ENCODE assay signal across 20 mouse cellular contexts in the genomic region with DNA sequence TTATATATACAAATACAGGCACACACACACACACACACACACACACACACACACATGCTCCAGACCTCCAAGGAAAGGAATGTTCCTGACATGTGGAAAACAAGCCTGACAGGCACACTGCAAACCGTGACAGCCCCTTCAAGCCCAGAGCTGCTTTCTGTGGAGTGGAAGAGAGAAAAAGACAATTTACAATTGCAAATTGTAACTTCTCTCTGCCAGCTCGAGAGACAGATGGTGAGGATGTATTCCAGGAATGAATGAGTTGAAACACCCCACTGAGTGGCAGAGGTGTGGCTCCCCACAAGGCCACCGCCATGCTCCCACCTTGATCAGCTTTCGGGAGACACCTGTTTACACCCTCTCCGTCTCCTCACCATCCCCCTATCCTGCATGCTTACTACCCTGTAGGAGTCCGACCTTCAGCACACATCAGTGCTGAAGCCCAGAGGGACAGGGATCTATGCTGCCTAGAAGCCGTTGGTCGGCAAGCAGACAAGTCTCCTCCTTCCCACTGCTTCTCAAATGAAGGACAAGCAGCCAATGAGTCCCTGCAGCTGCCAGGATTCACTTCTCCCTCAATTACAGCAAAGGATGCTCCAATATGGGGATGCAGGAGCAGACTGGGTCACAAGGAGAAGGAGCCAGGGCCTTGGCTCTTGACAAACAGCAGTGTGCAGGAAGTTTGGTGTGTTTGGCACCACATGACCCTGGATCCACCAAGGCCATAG. TPM values are rescaled to one million over a fixed set of nuclear protein-coding genes. Genes with fewer than 3 reads are reported as not detected.
DNase-seq lines count a peak whose midpoint lies in the region; ATAC-seq lines count a peak whose summit lies in the region.
"Had no signal": no experiment of that assay in that cellular context is flagged by ENCODE, and none has a peak within 500 bp of the region (broad histone marks: within the 10 kb centered on the region; RNA-seq: fewer than 3 reads in every experiment).

No protein-coding gene starts in this region.

- H3K27ac ChIP-seq in forebrain, embryonic 15.5 days (replicated peaks) = peak overlapping the region; percentile 59
- H3K27ac ChIP-seq in forebrain, embryonic 11.5 days (ENCODE audit: low read depth, low read length) = no peak overlapping the region
- H3K27ac ChIP-seq: embryonic facial prominence, embryonic 13.5 days; kidney, postnatal 0 days; limb, embryonic 13.5 days; liver, embryonic 13.5 days had no signal

- H3K4me3 ChIP-seq in forebrain, embryonic 15.5 days = no peak overlapping the region
- no peak overlapping the region for H3K4me3 ChIP-seq in forebrain, embryonic 11.5 days (ENCODE audit: low read depth, low read length)
- H3K4me3 ChIP-seq: embryonic facial prominence, embryonic 13.5 days; limb, embryonic 13.5 days; liver, embryonic 13.5 days; myocyte had no signal

- no peaks in the 10 kb centered on the region for H3K9me3 ChIP-seq in forebrain, embryonic 15.5 days
- H3K9me3 ChIP-seq in forebrain, embryonic 11.5 days (ENCODE audit: control insufficient read depth, low read length) = no peaks in the 10 kb centered on the region
- H3K9me3 ChIP-seq: embryonic facial prominence, embryonic 13.5 days; limb, embryonic 13.5 days; liver, embryonic 13.5 days had no signal

- H3K9ac ChIP-seq in forebrain, embryonic 15.5 days (replicated peaks) = no peak overlapping the region
- H3K9ac ChIP-seq in forebrain, embryonic 11.5 days (ENCODE audit: low read length) = no peak overlapping the region
- H3K9ac ChIP-seq: embryonic facial prominence, embryonic 13.5 days; limb, embryonic 13.5 days; liver, embryonic 13.5 days; lung, embryonic 14.5 days had no signal

- no peaks in the 10 kb centered on the region for H3K27me3 ChIP-seq in forebrain, embryonic 15.5 days
- peaks cover 3% of the 10 kb centered on the region for H3K27me3 ChIP-seq in forebrain, embryonic 11.5 days (ENCODE audit: control insufficient read depth, insufficient read depth, low read length)
- H3K27me3 ChIP-seq: liver, embryonic 13.5 days had no signal

- ATAC-seq in forebrain, embryonic 15.5 days (replicated peaks) = peak; percentile 46; the same call in 1 of the 2 replicates
- no peak for ATAC-seq in forebrain, embryonic 11.5 days (replicated peaks; ENCODE audit: low FRiP score)
- no peak for ATAC-seq in monocyte, adult 5-6 weeks (replicated peaks; ENCODE audit: insufficient number of reproducible peaks, low FRiP score, low TSS enrichment, poor library complexity, severe bottlenecking)

- no peak overlapping the region for H3K4me2 ChIP-seq in forebrain, embryonic 15.5 days (replicated peaks)
- no peak overlapping the region for H3K4me2 ChIP-seq in forebrain, embryonic 11.5 days (ENCODE audit: low read depth, low read length, severe bottlenecking)
- H3K4me2 ChIP-seq: embryonic facial prominence, embryonic 13.5 days; limb, embryonic 13.5 days; liver, embryonic 13.5 days; lung, embryonic 14.5 days had no signal

- H3K36me3 ChIP-seq in forebrain, embryonic 15.5 days = no peaks in the 10 kb centered on the region
- H3K36me3 ChIP-seq in forebrain, embryonic 11.5 days (ENCODE audit: control insufficient read depth, insufficient read depth, low read length) = no peaks in the 10 kb centered on the region
- H3K36me3 ChIP-seq: embryonic facial prominence, embryonic 13.5 days; limb, embryonic 13.5 days; liver, embryonic 13.5 days had no signal

- WGBS in forebrain, embryonic 15.5 days = 41% methylated on average over 8 of the region's 8 CpGs
- 64% methylated on average over 8 of the region's 8 CpGs for WGBS in forebrain, embryonic 11.5 days

- DNase-seq in forebrain, embryonic 11.5 days (ENCODE audit: low spot score) = no peak
- peak; percentile 32 to 64 for DNase-seq in left cerebral cortex, postnatal 25 days (ENCODE audit: low spot score in 2 of 2)
- no peak for DNase-seq in left cerebral cortex, adult 11 months (ENCODE audit: low spot score)
- DNase-seq in right cerebral cortex, postnatal 10 days (ENCODE audit: low spot score in 2 of 2) = peak; percentile 37 to 47
- DNase-seq in right cerebral cortex, postnatal 36 days (ENCODE audit: low spot score in 2 of 2) = no peak
- peak; percentile 33 for DNase-seq in left cerebral cortex, postnatal 4 days
- DNase-seq: B cell, adult 2 months; cerebellum, adult 9-11 months; kidney, adult 18-20 months; liver, embryonic 13.5 days; lung, embryonic 14.5 days; lung, postnatal 36 days; spleen, adult 18-20 months; thymus, postnatal 36 days had no signal

- intact Hi-C loops in left cerebral cortex, postnatal 25 days (cut with DNase I) = no loop called here
- intact Hi-C loops in left cerebral cortex, postnatal 4 days (cut with DNase I) = no loop called here

- H3K4me1 ChIP-seq in forebrain, embryonic 15.5 days = peaks cover 15% of the 10 kb centered on the region
- no peaks in the 10 kb centered on the region for H3K4me1 ChIP-seq in forebrain, embryonic 11.5 days (replicated peaks; ENCODE audit: control insufficient read depth, insufficient read depth, low read length)
- H3K4me1 ChIP-seq: embryonic facial prominence, embryonic 13.5 days; limb, embryonic 13.5 days; liver, embryonic 13.5 days had no signal

RNA-seq across cellular contexts. Expression of a gene that starts 39.1 kb away (rescaled TPM):
- 64.8 and 69.1 TPM in 2 replicates for polyA plus RNA-seq in forebrain, embryonic 15.5 days (2015; fragmentation: Nextera tagmentation; extraction: Ambion mirVana)
- polyA plus RNA-seq in forebrain, embryonic 11.5 days (2014; fragmentation: Nextera tagmentation; extraction: Ambion mirVana) = 115 and 116 TPM in 2 replicates
- 10 to 100 TPM; 25.9 to 29.3 TPM for total RNA-seq in left cerebral cortex, postnatal 25 days (2021)
- 10 to 100 TPM; 17.2 to 19.2 TPM for total RNA-seq in left cerebral cortex, postnatal 4 days (2021)
- 27.5 to 38.1 TPM (median 30.3 TPM) in 3 replicates for total RNA-seq in monocyte, adult 5-6 weeks (2017)

RNA-seq across cellular contexts. Expression of a gene that starts 57.0 kb away (rescaled TPM):
- 11.8 and 12.8 TPM in 2 replicates for polyA plus RNA-seq in forebrain, embryonic 15.5 days (2015; fragmentation: Nextera tagmentation; extraction: Ambion mirVana)
- polyA plus RNA-seq in forebrain, embryonic 11.5 days (2014; fragmentation: Nextera tagmentation; extraction: Ambion mirVana) = 13.0 and 14.1 TPM in 2 replicates
- total RNA-seq in left cerebral cortex, postnatal 25 days (2021) = 10 to 100 TPM in 1 of 2 experiments, 1 to 10 TPM in 1; 9.3 to 12.8 TPM
- total RNA-seq in left cerebral cortex, postnatal 4 days (2021) = 10 to 100 TPM; 15.1 to 17.0 TPM
- 15.3 to 16.6 TPM (median 15.4 TPM) in 3 replicates for total RNA-seq in monocyte, adult 5-6 weeks (2017)

RNA-seq across cellular contexts. Expression of a gene that starts 57.1 kb away (rescaled TPM):
- polyA plus RNA-seq in forebrain, embryonic 15.5 days (2015; fragmentation: Nextera tagmentation; extraction: Ambion mirVana) = 20.0 and 21.7 TPM in 2 replicates
- 22.6 and 24.9 TPM in 2 replicates for polyA plus RNA-seq in forebrain, embryonic 11.5 days (2014; fragmentation: Nextera tagmentation; extraction: Ambion mirVana)
- total RNA-seq in left cerebral cortex, postnatal 25 days (2021) = 10 to 100 TPM; 32.3 to 32.6 TPM
- 10 to 100 TPM; 22.5 to 23.1 TPM for total RNA-seq in left cerebral cortex, postnatal 4 days (2021)
- 3.7 to 8.5 TPM (median 3.9 TPM) in 3 replicates for total RNA-seq in monocyte, adult 5-6 weeks (2017)

Comparison
In these comparisons a context has a peak if more than half of its experiments do, and no peak if none do; other contexts are left out.
1. DNase-seq: peak in left cerebral cortex, postnatal 25 days (2 of 2), right cerebral cortex, postnatal 10 days (2 of 2) and left cerebral cortex, postnatal 4 days (single experiment); none in forebrain, embryonic 11.5 days (single experiment), left cerebral cortex, adult 11 months (single experiment) and right cerebral cortex, postnatal 36 days (0 of 2).